Mouse (Mus musculus) hindbrain, embryonic 11.5 days (tissue): ENCODE data around the gene Hspg2. TPM values are rescaled to one million over a fixed set of nuclear protein-coding genes. Genes with fewer than 3 reads are reported as not detected.

Source experiments
- ATAC-seq: fragments of 200-750 bp; cut with Nextera tagmentation; 2 replicates; pipeline ENCODE4 v1.8.0; 2017; ENCODE audit warnings: mild to moderate bottlenecking, moderate TSS enrichment, moderate library complexity; ENCODE audit not compliant: low FRiP score
- DNase-seq: peaks from one replicate; pipeline ENCODE4 v3.0.0-alpha.2; 2015; ENCODE audit warnings: low spot score
- H3K27ac ChIP-seq: fragments of 300-500 bp; sonication (generic); 2 replicates; pipeline ENCODE4 v1.5.1; 2014; ENCODE audit warnings: mild to moderate bottlenecking, low read depth, low read length
- H3K27me3 ChIP-seq: fragments of 300-500 bp; sonication (generic); 2 replicates; pipeline ENCODE4 v1.6.1; 2014; ENCODE audit warnings: mild to moderate bottlenecking, low read length, moderate library complexity, mixed read lengths; ENCODE audit not compliant: control insufficient read depth, insufficient read depth
- H3K36me3 ChIP-seq: fragments of 300-500 bp; sonication (generic); 2 replicates; pipeline ENCODE4 v1.6.1; 2014; ENCODE audit warnings: mild to moderate bottlenecking, low read length, moderate library complexity, mixed read lengths; ENCODE audit not compliant: control insufficient read depth, insufficient read depth
- H3K4me1 ChIP-seq: fragments of 300-500 bp; sonication (generic); replicated peaks from 2 replicates; pipeline ENCODE4 v1.6.1; 2014; ENCODE audit warnings: low read length, mixed read lengths; ENCODE audit not compliant: control insufficient read depth, insufficient read depth
- H3K4me2 ChIP-seq: fragments of 300-500 bp; sonication (generic); replicated peaks from 2 replicates; pipeline ENCODE4 v1.6.1; 2014; ENCODE audit warnings: mild to moderate bottlenecking, low read depth, low read length
- H3K4me3 ChIP-seq: fragments of 300-500 bp; sonication (generic); 2 replicates; pipeline ENCODE4 v1.5.1; 2014; ENCODE audit warnings: low read depth, low read length
- H3K9ac ChIP-seq: fragments of 300-500 bp; sonication (generic); 2 replicates; pipeline ENCODE4 v1.6.1; 2014; ENCODE audit warnings: low read depth, low read length
- H3K9me3 ChIP-seq: fragments of 300-500 bp; sonication (generic); 2 replicates; pipeline ENCODE4 v1.6.1; 2016; ENCODE audit warnings: low read length; ENCODE audit not compliant: control insufficient read depth
- WGBS: fragments of 180-500 bp; shearing (Covaris S2); extraction: QIAGEN DNeasy Blood & Tissue Kit; methylation state at CpG from one replicate; pipeline ENCODE4 v1.1.7; 2014; 5-methylcytosine and 5-hydroxymethylcytosine counted together
- polyA plus RNA-seq: library from polyadenylated mRNA; unstranded; fragments of >200 nt; fragmentation: Nextera tagmentation; extraction: Ambion mirVana; gene quantifications from 2 replicates; pipeline ENCODE4 v1.2.1, GENCODE M21; 2014

The Hspg2 gene
- polyA plus RNA-seq, 1 experiment from 2014 or later = 18.1 TPM

- H3K27ac ChIP-seq = no peak overlapping the region
- H3K4me2 ChIP-seq = no peak overlapping the region
- no peak overlapping the region for H3K9ac ChIP-seq
- no peaks in the 10 kb centered on the region for H3K4me1 ChIP-seq
- no peaks in the 10 kb centered on the region for H3K9me3 ChIP-seq
- H3K27me3 ChIP-seq = no peaks in the 10 kb centered on the region
- H3K36me3 ChIP-seq = no peaks in the 10 kb centered on the region
- 86% methylated on average over 4 of the region's 4 CpGs for WGBS
- DNase-seq (no peak), ATAC-seq (no peak)
- no peak overlapping the region for H3K4me3 ChIP-seq
Measured at GRCm38 (mm10) chr4:137457292-137457691, 11.3 kb upstream of the Hspg2 start.

- Histone ChIP-seq H3K27me3 (no peaks in the 10 kb centered on the region), H3K36me3 (no peaks in the 10 kb centered on the region), H3K9me3 (no peaks in the 10 kb centered on the region), H3K9ac (no peak overlapping the region), H3K4me2 (no peak overlapping the region), H3K4me1 (no peaks in the 10 kb centered on the region), H3K4me3 (no peak overlapping the region), H3K27ac (no peak overlapping the region)
- DNase-seq = no peak
- 89% methylated on average over 9 of the region's 9 CpGs for WGBS
- ATAC-seq = no peak
Measured at GRCm38 (mm10) chr4:137458310-137458709, 10.3 kb upstream of the Hspg2 start.

DNA sequence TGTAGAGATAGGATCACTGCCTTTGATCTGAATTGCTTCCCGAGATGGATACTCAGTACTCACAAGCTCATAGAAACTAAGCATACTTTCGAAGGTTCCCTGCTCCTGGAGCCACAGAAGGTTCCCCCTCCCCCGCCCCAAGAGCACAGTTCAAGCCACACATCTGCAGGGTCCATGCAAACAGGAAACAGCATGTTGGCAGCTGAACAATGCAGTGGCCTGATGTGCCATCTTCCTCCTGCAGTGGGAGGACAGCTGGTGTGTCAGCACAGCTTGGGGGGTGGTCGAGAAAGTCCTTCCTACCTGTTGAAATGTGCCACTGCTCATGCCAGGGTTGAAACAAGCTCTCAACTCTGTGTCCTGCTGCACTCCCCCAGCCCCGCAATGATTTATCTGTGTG is 9.7 kb upstream of the Hspg2 start:
- H3K27me3 ChIP-seq = no peaks in the 10 kb centered on the region
- no peak overlapping the region for H3K27ac ChIP-seq
- H3K9ac ChIP-seq = no peak overlapping the region
- no peaks in the 10 kb centered on the region for H3K9me3 ChIP-seq
- ATAC-seq (no peak), DNase-seq (no peak)
- H3K4me3 ChIP-seq = no peak overlapping the region
- H3K4me1 ChIP-seq = no peaks in the 10 kb centered on the region
- 61% methylated on average over 5 of the region's 5 CpGs for WGBS
- H3K4me2 ChIP-seq = no peak overlapping the region
- H3K36me3 ChIP-seq = no peaks in the 10 kb centered on the region

- no peaks in the 10 kb centered on the region for H3K27me3 ChIP-seq
- H3K9me3 ChIP-seq = no peaks in the 10 kb centered on the region
- H3K9ac ChIP-seq = 0 out of 2 replicates have a peak overlapping the region, but pooled peaks have one; percentile 2
- H3K4me1 ChIP-seq = no peaks in the 10 kb centered on the region
- ATAC-seq (no peak), DNase-seq (no peak)
- no peaks in the 10 kb centered on the region for H3K36me3 ChIP-seq
- 63% methylated on average over 14 of the region's 14 CpGs for WGBS
- no peak overlapping the region for H3K27ac ChIP-seq
- H3K4me2 ChIP-seq = no peak overlapping the region
- no peak overlapping the region for H3K4me3 ChIP-seq
Measured at GRCm38 (mm10) chr4:137460676-137461075, 7.9 kb upstream of the Hspg2 start.

GRCm38 (mm10) chr4:137461217-137461616 is 7.4 kb upstream of the Hspg2 start:
- H3K9me3 ChIP-seq = no peaks in the 10 kb centered on the region
- H3K27ac ChIP-seq = no peak overlapping the region
- DNase-seq (no peak), ATAC-seq (no peak)
- 75% methylated on average over 4 of the region's 4 CpGs for WGBS
- no peak overlapping the region for H3K9ac ChIP-seq
- no peak overlapping the region for H3K4me2 ChIP-seq
- H3K36me3 ChIP-seq = no peaks in the 10 kb centered on the region
- no peaks in the 10 kb centered on the region for H3K27me3 ChIP-seq
- no peaks in the 10 kb centered on the region for H3K4me1 ChIP-seq
- no peak overlapping the region for H3K4me3 ChIP-seq

- H3K9me3 ChIP-seq = no peaks in the 10 kb centered on the region
- no peak overlapping the region for H3K9ac ChIP-seq
- no peak overlapping the region for H3K4me3 ChIP-seq
- WGBS = 88% methylated on average over 16 of the region's 16 CpGs
- no peaks in the 10 kb centered on the region for H3K36me3 ChIP-seq
- no peaks in the 10 kb centered on the region for H3K4me1 ChIP-seq
- no peak overlapping the region for H3K27ac ChIP-seq
- DNase-seq (no peak), ATAC-seq (no peak)
- H3K27me3 ChIP-seq = no peaks in the 10 kb centered on the region
- no peak overlapping the region for H3K4me2 ChIP-seq
Measured at GRCm38 (mm10) chr4:137461981-137462690, 6.4 kb upstream of the Hspg2 start.

DNA sequence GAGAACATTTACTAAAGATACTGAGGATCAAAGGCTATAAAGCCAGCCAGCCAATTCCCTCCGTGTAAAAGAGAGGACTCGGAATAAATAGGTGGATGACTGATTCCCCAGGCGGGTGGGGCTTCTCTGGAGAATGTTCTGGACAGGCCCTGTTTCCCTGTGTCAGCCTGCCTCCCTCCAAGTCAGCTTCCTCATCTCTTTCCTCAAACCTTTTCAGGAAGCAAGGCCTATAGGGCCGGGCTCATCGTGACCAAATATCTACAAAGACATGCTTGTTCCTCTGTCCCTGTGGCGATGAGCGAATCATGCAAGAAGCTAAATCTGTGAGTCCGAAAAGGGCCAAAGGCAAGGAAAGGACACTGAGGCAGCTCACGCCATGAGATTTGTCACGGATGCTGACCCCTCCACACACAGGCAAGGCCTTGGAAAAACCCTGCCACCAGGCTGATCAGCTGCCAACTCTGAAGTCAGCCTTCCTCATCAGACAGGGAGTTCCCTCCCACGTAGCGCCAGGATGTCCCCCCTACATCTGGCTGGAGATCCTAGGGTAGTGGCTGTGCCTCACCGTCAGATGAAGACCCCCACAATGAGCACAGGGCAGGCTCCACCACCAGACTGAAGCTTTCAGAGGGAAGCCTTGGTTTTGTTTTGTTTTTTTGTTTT is 3.3 kb upstream of the Hspg2 start:
- Histone ChIP-seq H3K27me3 (no peaks in the 10 kb centered on the region), H3K4me3 (no peak overlapping the region), H3K9ac (no peak overlapping the region), H3K4me1 (no peaks in the 10 kb centered on the region; the same call in 1 of the 2 replicates), H3K36me3 (no peaks in the 10 kb centered on the region), H3K27ac (no peak overlapping the region), H3K4me2 (no peak overlapping the region), H3K9me3 (no peaks in the 10 kb centered on the region)
- ATAC-seq (no peak), DNase-seq (no peak)
- WGBS = 73% methylated on average over 13 of the region's 13 CpGs

GRCm38 (mm10) chr4:137466991-137467390 is 1.6 kb upstream of the Hspg2 start:
- Histone ChIP-seq H3K27me3 (no peaks in the 10 kb centered on the region), H3K4me3 (no peak overlapping the region), H3K9ac (no peak overlapping the region), H3K9me3 (no peaks in the 10 kb centered on the region), H3K4me2 (no peak overlapping the region), H3K27ac (no peak overlapping the region), H3K36me3 (no peaks in the 10 kb centered on the region), H3K4me1 (no peaks in the 10 kb centered on the region; the same call in 1 of the 2 replicates)
- WGBS = 86% methylated on average over 4 of the region's 4 CpGs
- DNase-seq (no peak), ATAC-seq (no peak)

DNA sequence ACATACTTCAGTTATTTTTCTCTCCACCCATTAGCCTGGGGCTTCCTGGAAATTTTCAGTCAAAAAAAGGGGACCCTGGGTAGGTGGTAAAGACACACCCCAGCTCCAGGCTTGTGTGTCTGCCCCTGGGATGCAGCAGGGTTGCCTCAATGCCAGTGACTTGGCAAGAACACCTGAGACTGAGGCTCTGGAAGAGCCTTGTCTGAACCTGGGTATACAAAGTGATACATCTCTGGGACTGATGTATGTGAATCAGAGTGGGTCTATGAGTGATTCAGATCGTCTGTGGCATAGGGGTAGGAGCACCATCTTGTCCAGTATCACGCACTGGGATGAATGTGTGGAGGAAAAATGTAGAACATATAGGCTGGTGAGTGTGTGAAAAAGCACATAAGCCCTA is 1.0 kb upstream of the Hspg2 start:
- peak; percentile 14 for DNase-seq
- Histone ChIP-seq H3K4me2 (no peak overlapping the region), H3K9me3 (no peaks in the 10 kb centered on the region), H3K4me1 (no peaks in the 10 kb centered on the region; the same call in 1 of the 2 replicates), H3K36me3 (no peaks in the 10 kb centered on the region), H3K9ac (no peak overlapping the region), H3K4me3 (no peak overlapping the region), H3K27me3 (no peaks in the 10 kb centered on the region), H3K27ac (no peak overlapping the region)
- WGBS = 88% methylated on average over 2 of the region's 2 CpGs
- ATAC-seq = no peak
